Mouse (Mus musculus) G1E (cell line): ENCODE data around the gene Erc2.

Experiments
- CTCF ChIP-seq: IDR thresholded peaks from 2 replicates; pipeline ENCODE4 v1.5.1; 2012; ENCODE audit warnings: low read depth, low read length, inconsistent platforms, mixed read lengths
- GATA1 ChIP-seq: IDR thresholded peaks from 2 replicates; pipeline ENCODE4 v1.6.1; 2012; ENCODE audit warnings: borderline replicate concordance, low read length, inconsistent platforms, mixed read lengths
- POLR2AphosphoS5 ChIP-seq: IDR thresholded peaks from 2 replicates; pipeline ENCODE4 v1.6.1; 2012; ENCODE audit warnings: low read depth, low read length, inconsistent platforms; ENCODE audit not compliant: insufficient replicate concordance
- TAL1 ChIP-seq: conservative IDR thresholded peaks from 2 replicates; pipeline ENCODE4 v1.6.1; 2012; ENCODE audit warnings: low read depth, low read length, inconsistent platforms, mixed read lengths

- TF ChIP-seq CTCF (no peak), POLR2AphosphoS5 (no peak), TAL1 (no peak), GATA1 (no peak)
These were observed 581.6 kb downstream of the Erc2 start for GRCm38 (mm10) chr14:28203874-28204273.
